Mouse (Mus musculus) pancreas, adult 10 weeks (tissue): Measurements from ENCODE around the gene Olfr669. TPM values are rescaled to one million over a fixed set of nuclear protein-coding genes. Genes with fewer than 3 reads are reported as not detected.

ENCODE experiments used
- polyA plus RNA-seq: library from polyadenylated mRNA; stranded (reverse); fragments of 350-450 nt; fragmentation: Illumina TruSeq; extraction: RNeasy Lipid Tissue Mini Kit (QIAGEN cat#74804); gene quantifications from one replicate; pipeline ENCODE4 v1.2.3, GENCODE M21; 2015; ENCODE audit warnings: low read depth, low replicate concordance; ENCODE audit not compliant: insufficient read depth

Gene Olfr669
- polyA plus RNA-seq: not detected

DNA sequence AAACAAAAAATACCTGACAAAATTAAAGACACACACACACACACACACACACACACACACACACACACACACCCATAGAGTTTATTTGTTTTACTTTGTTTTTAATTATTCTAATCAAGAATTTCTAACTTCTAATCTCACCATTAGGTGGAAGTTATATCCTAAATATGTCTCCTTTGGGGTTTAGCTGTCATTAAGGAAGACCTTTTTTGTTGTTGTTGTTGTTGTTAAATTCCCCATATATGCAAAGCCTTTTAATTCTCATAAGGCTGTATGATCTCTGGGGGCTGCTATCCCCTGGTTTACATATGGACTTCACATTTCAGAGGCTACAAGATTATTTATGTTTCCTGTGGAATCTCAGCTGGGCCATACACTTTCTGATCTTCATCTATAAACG, at the start of gene Olfr669:
Gene Olfr669, plus strand, starts transcription at position 301 of the 400 bp plus-strand sequence.

DNA sequence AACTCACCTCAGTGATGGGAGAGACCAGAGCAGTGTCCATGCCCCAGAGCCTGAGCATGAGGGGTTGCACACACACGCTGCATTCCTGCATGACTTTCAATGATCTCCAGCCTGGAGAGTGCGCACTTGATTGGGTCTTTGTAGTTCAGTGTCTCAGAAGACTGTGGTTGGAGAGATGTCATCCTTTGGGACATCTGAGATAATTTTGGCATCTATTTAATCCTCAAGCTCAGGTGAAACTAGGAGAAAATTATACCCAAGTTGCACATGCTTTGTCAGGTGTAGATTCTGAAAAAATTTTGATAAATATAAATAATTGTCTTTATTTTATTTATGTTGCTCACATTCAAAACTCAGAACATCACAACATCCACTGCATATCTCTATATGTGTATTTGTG, 38.2 kb upstream of the Olfr669 start, which contains the start of gene Olfr666:
Gene Olfr666, minus strand, starts transcription at position 101 of the 400 bp plus-strand sequence.

DNA sequence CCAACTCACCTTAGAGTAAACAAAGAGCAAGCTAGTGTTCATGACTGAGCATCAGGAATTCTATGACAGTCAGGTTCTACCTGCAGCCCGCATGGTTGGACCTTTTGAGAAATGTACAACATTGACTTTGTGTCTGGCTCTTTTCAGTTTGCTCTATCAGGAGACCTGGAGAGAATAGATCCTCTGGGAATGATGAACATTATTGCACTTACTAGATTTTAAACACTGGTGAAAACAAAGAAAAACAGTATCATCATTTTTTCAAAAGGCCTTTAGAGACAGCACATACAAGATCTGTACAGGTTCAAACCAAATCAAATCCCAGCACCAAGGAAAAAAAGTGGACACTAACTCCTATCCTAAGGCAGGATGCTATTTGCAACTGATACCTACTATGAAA, 12.7 kb upstream of the Olfr669 start, which contains the start of gene Olfr667:
Gene Olfr667, minus strand, starts transcription at position 101 of the 400 bp plus-strand sequence.

DNA sequence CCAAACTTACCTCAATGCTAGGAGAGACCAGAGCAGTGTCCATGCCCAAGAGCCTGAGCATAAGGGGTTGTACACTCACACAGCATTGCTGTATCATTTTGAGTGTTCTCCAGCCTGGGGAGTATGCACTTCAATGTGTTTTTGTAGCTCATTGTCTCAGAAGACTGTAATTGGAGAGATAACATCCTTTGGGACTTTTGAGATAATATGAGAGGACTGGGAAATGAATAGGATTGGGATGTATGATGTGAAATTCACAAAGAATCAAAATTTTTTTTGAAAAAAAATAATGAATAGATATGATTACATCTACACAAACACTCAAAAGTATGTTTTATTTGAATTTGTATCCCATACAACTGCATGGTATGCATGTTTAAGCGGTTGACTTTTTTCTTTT, 6.1 kb upstream of the Olfr669 start, which contains the start of gene Olfr668:
Gene Olfr668, minus strand, starts transcription at position 101 of the 400 bp plus-strand sequence.

DNA sequence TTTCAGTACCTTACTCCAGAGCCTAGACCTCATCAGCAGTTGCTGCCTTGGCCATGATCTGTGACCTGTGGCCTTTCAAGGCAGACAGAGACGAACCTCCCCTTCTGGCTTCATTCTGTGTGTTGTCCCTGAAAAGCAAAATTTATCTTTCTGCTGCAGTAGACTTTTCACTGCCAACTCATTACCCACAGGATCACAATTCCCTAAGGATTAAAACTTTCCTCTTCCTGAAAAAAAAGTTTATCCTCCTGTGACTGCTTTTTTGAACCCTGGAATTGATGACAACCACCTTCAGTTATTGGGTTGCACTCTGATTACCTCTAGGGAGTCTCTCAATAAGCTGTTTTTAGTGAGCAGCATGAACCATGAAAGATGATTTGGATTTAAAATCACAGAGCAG, 28.5 kb downstream of the Olfr669 start, which contains the start of gene Olfr670:
Gene Olfr670, minus strand, starts transcription at position 101 of the 400 bp plus-strand sequence.

DNA sequence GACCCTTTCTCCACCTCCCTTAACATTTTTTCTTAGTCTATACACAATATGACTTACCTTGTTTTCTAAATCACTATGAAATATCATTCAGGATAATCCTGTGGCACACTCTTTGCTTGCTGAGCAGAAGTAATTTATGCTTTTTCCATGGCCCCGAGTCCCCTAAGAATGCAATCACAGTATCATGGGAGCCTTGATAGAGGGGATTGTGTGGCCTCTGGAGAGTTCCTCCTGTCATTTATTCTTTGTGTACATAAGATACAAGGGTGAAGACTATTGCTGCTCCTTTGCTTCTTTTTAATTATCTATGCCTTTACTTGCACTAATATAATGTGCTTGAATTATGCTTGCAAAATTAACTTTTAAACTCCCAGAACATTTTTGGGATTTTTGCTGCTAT, 45.0 kb downstream of the Olfr669 start, which contains the start of gene Olfr671:
Gene Olfr671, minus strand, starts transcription at position 101 of the 400 bp plus-strand sequence.

Other genes starting within 250 kb of the Olfr669 start
- gene Olfr661, start 247.7 kb upstream of the Olfr669 start, polyA plus RNA-seq: not detected
- not detected for gene Usp17le, start 156.8 kb upstream of the Olfr669 start, polyA plus RNA-seq
- gene Usp17lb, start 91.6 kb upstream of the Olfr669 start, polyA plus RNA-seq: not detected
- not detected for gene Usp17la, start 77.2 kb upstream of the Olfr669 start, polyA plus RNA-seq
- not detected for gene Olfr665, start 56.2 kb upstream of the Olfr669 start, polyA plus RNA-seq
- not detected for gene Olfr666, start 38.3 kb upstream of the Olfr669 start, polyA plus RNA-seq
- not detected for gene Olfr667, start 12.8 kb upstream of the Olfr669 start, polyA plus RNA-seq
- not detected for gene Olfr668, start 6.2 kb upstream of the Olfr669 start, polyA plus RNA-seq
- gene Olfr670, start 28.4 kb downstream of the Olfr669 start, polyA plus RNA-seq: not detected
- not detected for gene Olfr671, start 44.9 kb downstream of the Olfr669 start, polyA plus RNA-seq
- gene Olfr672, start 67.8 kb downstream of the Olfr669 start, polyA plus RNA-seq: not detected
- not detected for gene Olfr675, start 94.2 kb downstream of the Olfr669 start, polyA plus RNA-seq
- not detected for gene Olfr676, start 98.5 kb downstream of the Olfr669 start, polyA plus RNA-seq
- not detected for gene Olfr677, start 117.1 kb downstream of the Olfr669 start, polyA plus RNA-seq
- gene Olfr678, start 130.2 kb downstream of the Olfr669 start, polyA plus RNA-seq: not detected
- gene Olfr679, start 147.0 kb downstream of the Olfr669 start, polyA plus RNA-seq: not detected
- not detected for gene Olfr680-ps1, start 158.6 kb downstream of the Olfr669 start, polyA plus RNA-seq
- not detected for gene Olfr681, start 182.6 kb downstream of the Olfr669 start, polyA plus RNA-seq
- gene Olfr683, start 212.8 kb downstream of the Olfr669 start, polyA plus RNA-seq: not detected
- not detected for gene Olfr684, start 229.4 kb downstream of the Olfr669 start, polyA plus RNA-seq